Mouse (Mus musculus) liver, embryonic 14.5 days (tissue): ENCODE measurements around the gene Arrdc5. TPM values are rescaled to one million over a fixed set of nuclear protein-coding genes. Genes with fewer than 3 reads are reported as not detected.

ENCODE experiments used
- ATAC-seq: fragments of 200-750 bp; cut with Nextera tagmentation; 2 replicates; pipeline ENCODE4 v1.8.0; 2017; ENCODE audit warnings: moderate number of reproducible peaks, mild to moderate bottlenecking, moderate library complexity; ENCODE audit not compliant: insufficient read depth
- DNase-seq, 3 experiments: peaks; one replicate each; pipeline ENCODE4 v3.0.0-alpha.2; 2012 to 2013; ENCODE audit warnings: low read depth in 3 of 3, low spot score in 3 of 3
- H3K27ac ChIP-seq: fragments of 300-500 bp; sonication (generic); 2 replicates; pipeline ENCODE4 v1.5.1; 2014; ENCODE audit warnings: moderate library complexity, mild to moderate bottlenecking, control low read depth, inconsistent platforms
- H3K27me3 ChIP-seq: fragments of 300-500 bp; sonication (generic); 2 replicates; pipeline ENCODE4 v1.6.1; 2014; ENCODE audit warnings: mild to moderate bottlenecking, low read length, moderate library complexity; ENCODE audit not compliant: control insufficient read depth, insufficient read depth
- H3K36me3 ChIP-seq: fragments of 300-500 bp; sonication (generic); replicated peaks from 2 replicates; pipeline ENCODE4 v1.6.1; 2014; ENCODE audit warnings: low read depth; ENCODE audit not compliant: control insufficient read depth, insufficient read depth
- H3K4me1 ChIP-seq, 2 experiments: fragments of 200-500 bp in 1 of 2; fragments of 300-500 bp in 1 of 2; sonication (generic) in 1 of 2; replicated peaks; 2 replicates each; pipeline ENCODE4 v1.6.1; 2012 to 2014; ENCODE audit warnings: antibody characterized with exemption in 1 of 2, inconsistent platforms in 1 of 2, low read length in 1 of 2; ENCODE audit not compliant: control insufficient read depth in 2 of 2, insufficient read depth in 2 of 2
- H3K4me2 ChIP-seq: fragments of 300-500 bp; sonication (generic); 2 replicates; pipeline ENCODE4 v1.6.1; 2014; ENCODE audit warnings: low read depth, mild to moderate bottlenecking, control low read depth, moderate library complexity
- H3K4me3 ChIP-seq, 2 experiments: fragments of 200-500 bp in 1 of 2; fragments of 300-500 bp in 1 of 2; sonication (generic) in 1 of 2; 2 replicates each; pipeline ENCODE4 v1.5.1; 2012 to 2014; ENCODE audit warnings: low read depth in 2 of 2, low read length in 2 of 2, mild to moderate bottlenecking in 2 of 2, control low read depth in 1 of 2, inconsistent platforms in 1 of 2, moderate library complexity in 1 of 2; ENCODE audit not compliant: insufficient read depth in 1 of 2
- H3K9ac ChIP-seq: fragments of 300-500 bp; sonication (generic); replicated peaks from 2 replicates; pipeline ENCODE4 v1.6.1; 2014; ENCODE audit warnings: mild to moderate bottlenecking, control low read depth, moderate library complexity
- H3K9me3 ChIP-seq: fragments of 300-500 bp; sonication (generic); 2 replicates; pipeline ENCODE4 v1.6.1; 2016; ENCODE audit warnings: low read length, mixed read lengths; ENCODE audit not compliant: control insufficient read depth
- CTCF ChIP-seq: IDR thresholded peaks from 2 replicates; pipeline ENCODE4 v1.5.1; 2016; ENCODE audit warnings: antibody characterized with exemption, low read depth, control low read depth
- EP300 ChIP-seq: IDR thresholded peaks from 2 replicates; pipeline ENCODE4 v1.6.1; 2016; ENCODE audit warnings: antibody characterized with exemption, low read depth
- WGBS: fragments of 180-500 bp; shearing (Covaris S2); extraction: QIAGEN DNeasy Blood & Tissue Kit; methylation state at CpG from one replicate; pipeline ENCODE4 v1.1.7; 2014; ENCODE audit not compliant: insufficient replicate concordance; 5-methylcytosine and 5-hydroxymethylcytosine counted together
- polyA plus RNA-seq, 2 experiments: library from polyadenylated mRNA; depleted of rRNA in 1 of 2; stranded (reverse) in 1 of 2; unstranded in 1 of 2; fragments of >200 nt; fragmentation: Nextera tagmentation in 1 of 2; extraction: Ambion mirVana in 1 of 2; gene quantifications; 2 replicates each; pipeline versions ENCODE4 v1.2.1 to v1.2.3; 2012 to 2014

Arrdc5 gene
- polyA plus RNA-seq, 2 experiments: not detected

GRCm38 (mm10) chr17:56340717-56341116 is 40.6 kb upstream of the Arrdc5 start:
- no peak overlapping the region for H3K27ac ChIP-seq
- no peak overlapping the region for H3K4me2 ChIP-seq
- no peak for ATAC-seq
- DNase-seq: no peak
- no peaks in the 10 kb centered on the region for H3K9me3 ChIP-seq
- H3K9ac ChIP-seq: no peak overlapping the region
- H3K36me3 ChIP-seq: no peaks in the 10 kb centered on the region
- no peaks in the 10 kb centered on the region for H3K27me3 ChIP-seq
- no peak overlapping the region for H3K4me3 ChIP-seq
- H3K4me1 ChIP-seq: peaks cover 2 to 15% of the 10 kb centered on the region in 2 experiments; a peak in 3 of 4 replicates
- no peak for TF ChIP-seq EP300
- no peak for TF ChIP-seq CTCF

GRCm38 (mm10) chr17:56338909-56339308 is 38.8 kb upstream of the Arrdc5 start:
- Histone ChIP-seq H3K9me3 (no peaks in the 10 kb centered on the region), H3K4me3 (no peak overlapping the region), H3K27me3 (no peaks in the 10 kb centered on the region), H3K4me1 (peaks cover 2 to 13% of the 10 kb centered on the region in 2 experiments; a peak in 3 of 4 replicates), H3K36me3 (no peaks in the 10 kb centered on the region), H3K9ac (no peak overlapping the region), H3K27ac (no peak overlapping the region), H3K4me2 (no peak overlapping the region)
- peak in 1 of 3 experiments; percentile 29 for DNase-seq
- TF ChIP-seq CTCF: peak; percentile 87
- no peak for TF ChIP-seq EP300
- ATAC-seq: no peak
- WGBS: 27% methylated on average over 4 of the region's 4 CpGs

- H3K9ac ChIP-seq: no peak overlapping the region
- TF ChIP-seq EP300: no peak
- TF ChIP-seq CTCF: peak; percentile 38; the same call in 1 of the 2 replicates
- WGBS: 58% methylated on average over 6 of the region's 6 CpGs
- no peaks in the 10 kb centered on the region for H3K36me3 ChIP-seq
- H3K4me1 ChIP-seq: peaks cover 0 to 2% of the 10 kb centered on the region in 2 experiments; a peak in 1 of 4 replicates
- H3K4me2 ChIP-seq: no peak overlapping the region
- no peaks in the 10 kb centered on the region for H3K9me3 ChIP-seq
- H3K4me3 ChIP-seq: no peak overlapping the region
- H3K27me3 ChIP-seq: no peaks in the 10 kb centered on the region
- no peak overlapping the region for H3K27ac ChIP-seq
- ATAC-seq (no peak), DNase-seq (no peak)
Measured at GRCm38 (mm10) chr17:56337791-56338190, 37.7 kb upstream of the Arrdc5 start.

GRCm38 (mm10) chr17:56337190-56337589 is 37.1 kb upstream of the Arrdc5 start:
- no peak overlapping the region for H3K27ac ChIP-seq
- no peaks in the 10 kb centered on the region for H3K36me3 ChIP-seq
- H3K27me3 ChIP-seq: no peaks in the 10 kb centered on the region
- WGBS: 24% methylated on average over 4 of the region's 4 CpGs
- H3K9ac ChIP-seq: no peak overlapping the region
- peaks cover 0 to 1% of the 10 kb centered on the region in 2 experiments; a peak in 1 of 4 replicates for H3K4me1 ChIP-seq
- TF ChIP-seq CTCF (peak; percentile 73), EP300 (no peak)
- ATAC-seq (0 out of 2 replicates have a peak, but pooled peaks have one; percentile 14), DNase-seq (peak in 1 of 3 experiments; percentile 27)
- H3K4me2 ChIP-seq: no peak overlapping the region
- H3K4me3 ChIP-seq: no peak overlapping the region
- H3K9me3 ChIP-seq: no peaks in the 10 kb centered on the region

- Histone ChIP-seq H3K9ac (no peak overlapping the region), H3K36me3 (no peaks in the 10 kb centered on the region), H3K27me3 (no peaks in the 10 kb centered on the region), H3K4me1 (peaks cover 1 to 7% of the 10 kb centered on the region in 2 experiments; a peak in 3 of 4 replicates), H3K9me3 (no peaks in the 10 kb centered on the region), H3K4me2 (no peak overlapping the region), H3K27ac (no peak overlapping the region), H3K4me3 (no peak overlapping the region)
- no peak for DNase-seq
- ATAC-seq: no peak
- 58% methylated on average over 8 of the region's 8 CpGs for WGBS
- TF ChIP-seq CTCF (peak; percentile 59), EP300 (no peak)
Measured at GRCm38 (mm10) chr17:56332987-56333386, 32.9 kb upstream of the Arrdc5 start.
